Mouse (Mus musculus): ENCODE measurements around the gene Hdhd5. TPM values are rescaled to one million over a fixed set of nuclear protein-coding genes. Genes with fewer than 3 reads are reported as not detected.

The Hdhd5 gene
- polyA plus RNA-seq, 2 experiments from 2014 or later = 43.4 to 59.7 TPM

Other genes with a start within 250 kb of the Hdhd5 start
- gene D330020A13Rik, start 237.0 kb downstream of the Hdhd5 start, polyA plus RNA-seq (2017; shearing (Covaris generic)) = not detected
- gene B4galnt3, start 236.8 kb downstream of the Hdhd5 start, polyA plus RNA-seq (2017; shearing (Covaris generic)) = not detected
- 10 to 100 TPM; 82.2 to 92.8 TPM for gene Kdm5a, start 167.2 kb downstream of the Hdhd5 start, polyA plus RNA-seq (2017; shearing (Covaris generic))
- gene Ccdc77, start 166.9 kb downstream of the Hdhd5 start, polyA plus RNA-seq (2017; shearing (Covaris generic)) = 10 to 100 TPM in 1 of 2 experiments, 1 to 10 TPM in 1; 8.9 to 15.0 TPM
- gene Il17ra, start 68.1 kb downstream of the Hdhd5 start, polyA plus RNA-seq (2017; shearing (Covaris generic)) = 10 to 100 TPM; 18.8 to 20.3 TPM
- under 1 TPM; 0.61 to 0.63 TPM for gene Tmem121b, start 37.5 kb downstream of the Hdhd5 start, polyA plus RNA-seq (2017; shearing (Covaris generic))
- under 1 TPM; 0.29 to 0.51 TPM for gene Cecr2, start 135.1 kb upstream of the Hdhd5 start, polyA plus RNA-seq (2017; shearing (Covaris generic))
- under 1 TPM in 1 of 2 experiments, not detected in 1; 0.34 TPM for gene Slc25a18, start 242.3 kb upstream of the Hdhd5 start, polyA plus RNA-seq (2017; shearing (Covaris generic))